Mouse (Mus musculus) Muller cell, postnatal 12 days (primary cell): Measurements from ENCODE around the gene Far2.
"Not testable (repeated sequence)": the region's sequence is repeated elsewhere in the genome, so short reads cannot be mapped to it uniquely, and the experiment has no call there.

Experiments used
- DNase-seq: peaks from one replicate; pipeline ENCODE4 v3.0.0-alpha.2; 2015; ENCODE audit errors: inconsistent ontology term

The Far2 gene

GRCm38 (mm10) chr6:148116907-148117306 lies 69.8 kb downstream of the Far2 start:
- no peak for DNase-seq

GRCm38 (mm10) chr6:148117696-148118095 lies 70.6 kb downstream of the Far2 start:
- no peak for DNase-seq

- DNase-seq, result no peak
Measured at GRCm38 (mm10) chr6:148120703-148121102, 73.6 kb downstream of the Far2 start.

DNA sequence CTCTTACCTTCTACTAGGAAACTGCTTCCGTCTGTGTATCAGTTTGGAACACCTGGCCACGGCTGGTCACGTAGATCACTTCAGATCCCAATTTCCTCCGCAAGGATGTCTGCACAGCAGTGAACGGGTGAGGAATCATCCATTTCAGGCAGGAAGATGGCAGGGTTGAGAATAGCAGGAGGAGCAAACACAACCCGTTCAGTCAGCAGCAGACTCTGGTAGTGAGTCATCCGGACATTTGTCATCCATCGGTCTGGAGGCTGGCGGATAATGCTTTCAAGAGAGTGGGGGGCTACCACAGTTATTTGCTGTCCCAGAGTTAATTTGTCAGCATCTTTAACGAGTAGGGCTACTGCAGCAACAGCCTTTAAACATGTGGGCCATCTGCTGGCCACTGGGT lies 79.8 kb downstream of the Far2 start:
- DNase-seq, result peak; percentile 37

DNA sequence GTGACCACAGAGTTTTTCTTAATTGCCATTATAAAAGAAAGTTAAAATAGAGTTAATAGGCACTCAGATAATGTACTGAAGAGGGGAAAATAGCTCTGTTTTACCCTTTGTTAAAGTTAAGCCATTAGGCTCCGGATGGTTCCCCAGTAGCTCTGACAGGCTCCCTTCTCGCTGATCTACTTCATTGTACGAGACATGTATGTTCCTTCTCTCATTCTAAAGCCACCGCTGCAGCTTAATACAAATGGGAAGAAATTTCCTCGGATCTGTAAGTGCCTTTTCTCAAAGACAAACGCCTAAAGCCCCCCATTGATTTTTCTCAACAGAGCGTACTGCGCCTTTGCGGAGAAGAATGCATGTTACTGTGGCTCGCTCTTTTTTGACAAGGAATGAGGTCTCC lies 85.3 kb downstream of the Far2 start:
- DNase-seq, result no peak

DNA sequence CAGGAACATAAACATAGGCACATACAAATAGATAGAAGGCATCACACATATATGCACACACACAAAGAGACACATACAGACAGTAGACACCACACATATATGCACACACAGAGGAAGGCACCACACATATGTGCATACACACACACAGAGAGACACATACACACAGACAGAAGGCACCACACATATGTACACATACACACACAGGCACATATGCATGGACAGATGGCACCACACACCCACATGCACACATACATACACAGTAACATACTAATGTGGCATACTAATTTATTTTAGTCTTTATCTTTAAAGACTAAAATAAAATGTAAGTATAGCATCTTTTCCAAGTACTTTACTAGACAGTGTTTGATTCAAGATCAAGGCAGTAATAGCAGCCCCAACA lies 86.5 kb downstream of the Far2 start:
- DNase-seq, result no peak

DNA sequence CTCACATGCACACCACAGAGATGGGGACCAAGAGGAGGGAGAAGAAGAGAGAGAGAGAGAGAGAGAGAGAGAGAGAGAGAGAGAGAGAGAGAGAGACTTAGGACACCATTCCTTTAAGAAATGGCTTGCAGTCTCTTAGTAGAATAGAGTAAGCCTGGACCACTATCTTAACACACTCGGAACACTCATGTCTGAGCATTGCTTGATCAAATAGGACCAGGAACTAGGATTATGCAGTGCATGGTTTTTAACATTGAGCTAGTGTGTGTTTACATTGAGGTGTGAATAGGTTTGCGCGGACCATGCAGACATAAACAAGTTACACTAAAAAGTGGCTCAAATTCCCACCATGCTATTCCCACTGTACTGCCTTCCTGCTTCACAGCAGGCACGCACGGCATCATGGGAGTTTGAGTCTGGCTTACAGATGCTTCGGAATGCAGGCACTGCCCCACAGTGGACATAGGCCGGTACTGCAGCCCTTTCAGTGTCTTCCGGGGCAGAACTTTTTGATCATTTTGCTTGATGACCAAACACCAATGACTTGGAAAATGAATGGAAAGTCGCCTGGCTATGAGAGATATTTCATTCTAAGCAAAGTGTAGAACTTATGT lies 88.8 kb downstream of the Far2 start:
- peak; percentile 54 for DNase-seq

- DNase-seq, result no peak
Measured at GRCm38 (mm10) chr6:148139288-148139995, 92.4 kb downstream of the Far2 start.

GRCm38 (mm10) chr6:148141874-148142273 lies 94.8 kb downstream of the Far2 start:
- no peak for DNase-seq

DNA sequence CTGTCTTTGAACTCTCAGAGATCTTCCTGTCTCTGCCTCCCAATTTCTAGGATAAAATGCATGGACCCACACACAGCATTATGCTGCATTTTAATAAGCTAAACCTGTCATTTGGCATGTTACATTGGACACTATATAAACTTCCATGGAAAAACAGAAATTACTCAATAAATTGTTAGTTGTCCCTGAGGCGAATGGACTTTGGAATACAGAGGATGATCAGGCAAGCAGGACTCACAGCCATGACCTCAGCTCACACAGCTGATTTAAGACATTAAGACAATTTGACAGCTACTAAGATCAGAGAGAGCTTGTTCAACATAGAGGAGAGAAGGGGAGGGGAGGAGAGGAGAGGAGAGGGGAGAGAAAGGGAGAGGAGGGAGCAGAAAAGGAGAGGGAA lies 95.4 kb downstream of the Far2 start:
- DNase-seq, result no peak

DNA sequence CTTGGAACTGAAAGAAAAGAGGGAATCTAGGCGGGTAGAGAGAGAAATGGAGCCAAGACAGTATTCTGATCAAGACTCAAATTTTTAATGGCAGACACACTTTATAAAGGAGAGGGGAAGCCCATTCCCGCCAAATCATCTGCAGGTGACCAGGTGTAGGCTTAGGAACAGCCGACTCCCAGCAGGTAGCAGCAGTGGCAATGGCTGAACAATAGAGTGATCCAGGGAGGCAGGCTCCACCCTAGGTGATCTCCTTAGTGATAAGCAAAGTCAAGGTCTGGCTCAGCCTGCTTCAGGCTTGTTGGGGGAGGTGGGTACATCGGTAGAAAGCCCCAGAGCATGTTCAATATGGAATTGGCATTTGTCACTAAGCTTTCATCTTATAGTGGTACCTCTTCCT lies 105.2 kb downstream of the Far2 start:
- not testable (repeated sequence) for DNase-seq

DNA sequence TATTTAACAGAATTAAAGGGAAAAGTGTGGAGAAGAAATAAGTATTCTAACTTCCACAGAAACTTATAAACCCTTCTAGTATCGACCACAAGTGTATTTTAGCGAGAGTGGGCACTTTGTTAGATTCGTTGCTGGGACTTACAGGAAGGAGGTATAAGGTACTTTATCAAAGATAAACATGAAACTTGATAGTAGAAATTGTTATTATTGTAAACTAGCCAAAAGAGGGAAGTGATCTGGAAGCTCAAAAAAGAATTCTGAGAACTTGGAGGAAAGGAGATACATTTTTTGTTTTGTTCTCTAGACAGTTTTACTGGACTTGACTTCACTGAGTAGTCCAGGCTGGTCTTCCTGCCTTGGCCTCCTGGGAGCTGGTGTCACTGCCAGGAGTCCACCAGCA lies 125.8 kb downstream of the Far2 start:
- no peak for DNase-seq

DNA sequence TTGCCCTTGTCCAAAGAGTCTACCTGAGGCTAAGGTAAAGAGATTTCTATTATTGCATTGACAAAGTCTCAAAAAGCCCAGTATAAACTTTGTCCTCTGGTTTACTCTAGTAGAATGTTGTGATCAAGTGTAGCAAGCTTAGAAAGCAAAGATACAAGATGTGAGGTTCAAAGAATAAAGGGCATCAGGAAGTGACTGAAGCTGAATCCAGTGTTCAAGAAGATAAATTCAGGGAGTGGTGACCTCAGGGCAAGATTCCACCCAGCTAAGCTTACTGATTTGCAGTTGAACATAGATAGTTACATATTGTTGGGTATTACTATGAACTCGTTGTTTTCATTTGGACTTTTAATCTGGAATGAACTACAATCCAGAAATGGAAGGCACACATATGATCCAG lies 138.6 kb downstream of the Far2 start:
- DNase-seq, result no peak

DNA sequence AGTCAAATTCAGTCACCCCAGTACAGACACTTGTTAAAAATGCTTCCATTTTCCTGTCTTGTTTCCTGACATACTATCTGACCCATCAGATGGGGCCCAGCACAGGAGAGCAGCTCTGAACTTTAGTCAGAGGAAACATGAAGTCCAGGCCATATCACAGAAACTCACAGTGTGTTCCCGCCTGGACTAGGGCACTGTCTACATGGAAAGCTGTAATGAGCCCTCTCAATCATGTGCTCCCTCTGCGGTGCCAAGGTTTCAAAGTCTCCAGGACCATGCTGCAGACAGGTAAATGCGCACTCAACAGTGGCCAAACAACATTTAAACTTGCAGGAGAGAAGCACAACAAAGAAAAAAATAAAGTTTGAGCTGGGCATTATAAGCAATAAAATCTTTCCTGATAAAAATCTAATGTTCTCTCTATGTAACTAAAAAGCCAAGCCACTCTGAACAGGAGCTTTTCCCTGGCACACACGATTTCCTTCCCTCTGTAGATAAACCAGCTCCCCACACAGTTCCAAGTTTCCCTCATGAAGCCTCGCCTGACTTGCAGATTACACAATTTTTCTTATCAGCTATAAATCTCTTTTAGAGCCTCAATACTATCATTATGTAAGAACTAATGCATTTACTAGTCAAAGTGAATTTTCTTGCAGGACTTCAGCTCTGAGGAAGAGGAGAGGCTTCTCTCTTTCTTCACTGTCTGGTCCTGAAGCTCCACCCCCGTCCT lies 147.1 kb downstream of the Far2 start:
- no peak for DNase-seq

- no peak for DNase-seq
Measured at GRCm38 (mm10) chr6:148199177-148199576, 152.1 kb downstream of the Far2 start.

GRCm38 (mm10) chr6:148199729-148200128 lies 152.7 kb downstream of the Far2 start:
- DNase-seq, result no peak

- DNase-seq, result no peak
Measured at GRCm38 (mm10) chr6:148205134-148205533, 158.1 kb downstream of the Far2 start.

- DNase-seq, result no peak
Measured at GRCm38 (mm10) chr6:148207522-148207921, 160.5 kb downstream of the Far2 start.

DNA sequence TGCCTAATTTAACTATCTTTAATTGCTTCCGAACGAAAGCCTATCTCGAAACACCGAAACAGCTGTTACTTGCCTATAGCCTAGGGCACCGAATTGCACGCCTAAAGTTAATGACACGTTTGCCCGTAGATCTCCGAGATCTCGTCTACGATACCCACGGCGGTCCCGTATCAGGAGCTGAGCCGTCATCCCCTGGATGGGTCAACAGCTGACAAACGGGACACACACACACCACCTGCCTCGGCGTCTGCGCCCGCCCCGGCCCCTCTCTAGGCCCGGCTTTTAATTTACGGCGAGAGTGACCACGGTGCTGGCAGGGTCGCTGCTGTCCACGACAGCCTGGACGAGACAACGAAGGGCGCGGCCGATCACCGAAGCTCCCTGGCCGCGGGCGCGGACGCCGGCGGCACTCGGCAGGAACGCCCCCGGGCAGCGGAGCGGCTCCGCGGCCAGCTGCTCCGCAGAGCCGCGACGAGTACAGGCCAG lies 164.4 kb downstream of the Far2 start:
- DNase-seq, result no peak

- DNase-seq, result peak; percentile 98
Measured at GRCm38 (mm10) chr6:148211897-148212680, 165.0 kb downstream of the Far2 start, which contains the start of gene Ergic2. Gene Ergic2, minus strand, starts transcription at chr6:148212374.

GRCm38 (mm10) chr6:148214765-148215164 lies 167.7 kb downstream of the Far2 start:
- DNase-seq, result peak; percentile 50

- no peak for DNase-seq
Measured at GRCm38 (mm10) chr6:148216752-148217151, 169.7 kb downstream of the Far2 start.
